Mouse (Mus musculus) brain, embryonic 14.5 days (tissue): ENCODE data around the gene Dach1.

Experiments used
- CTCF ChIP-seq: fragments of 200-500 bp; IDR thresholded peaks from 2 replicates; pipeline ENCODE4 v1.5.1; 2012; ENCODE audit warnings: inconsistent platforms, mild to moderate bottlenecking, moderate library complexity, borderline replicate concordance; ENCODE audit not compliant: insufficient read depth, insufficient read length; ENCODE audit errors: extremely low read depth
- POLR2A ChIP-seq: fragments of 200-500 bp; IDR thresholded peaks from 2 replicates; pipeline ENCODE4 v1.6.1; 2012; ENCODE audit warnings: mild to moderate bottlenecking, inconsistent platforms, borderline replicate concordance; ENCODE audit not compliant: poor library complexity, insufficient read depth, insufficient read length, severe bottlenecking; ENCODE audit errors: extremely low read depth

DNA sequence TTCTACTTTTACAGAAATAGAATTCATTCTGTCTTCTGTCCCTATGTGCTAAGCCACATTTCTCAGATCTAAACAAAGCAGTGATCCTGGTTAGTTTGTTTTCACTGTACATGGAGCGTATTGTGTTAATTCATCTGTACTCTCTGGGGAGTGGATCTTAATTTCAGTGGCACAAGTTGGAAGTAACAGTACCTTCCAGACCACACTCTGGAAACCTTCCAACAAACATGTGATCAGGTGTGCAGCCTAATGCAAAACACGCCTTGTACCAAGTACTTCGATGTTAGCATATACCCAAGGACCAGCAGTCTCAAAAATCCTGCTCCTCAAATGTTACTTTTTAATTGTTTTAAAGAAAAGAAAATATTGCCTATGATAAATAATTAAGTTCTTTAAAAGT is 121.9 kb downstream of the Dach1 start:
- TF ChIP-seq CTCF (no peak), POLR2A (no peak)
